Mouse (Mus musculus) subcutaneous adipose tissue, adult 2 months (tissue): ENCODE results near the gene Crygn. TPM values are rescaled to one million over a fixed set of nuclear protein-coding genes. Genes with fewer than 3 reads are reported as not detected.

ENCODE experiments used
- polyA plus RNA-seq: library from polyadenylated mRNA; depleted of rRNA; stranded (reverse); fragments of >200 nt; gene quantifications from 2 replicates; pipeline ENCODE4 v1.2.3, GENCODE M21; 2012; ENCODE audit warnings: low replicate concordance; rRNA removed

Crygn gene
- 0.35 TPM in 1 of 2 replicates, not detected in the other for polyA plus RNA-seq

GRCm38 (mm10) chr5:24757816-24758215 is at the start of gene Crygn:
Gene Crygn (minus strand): TSS chr5:24758008.

GRCm38 (mm10) chr5:24730488-24730871 is 27.3 kb downstream of the Crygn start, which contains the start of gene Wdr86:
Gene Wdr86 (minus strand): TSS chr5:24730727.

Other genes starting within 250 kb of the Crygn start
- gene Gbx1, start 230.8 kb downstream of the Crygn start, polyA plus RNA-seq: 0.03 and 0.12 TPM in 2 replicates
- gene Asb10, start 217.0 kb downstream of the Crygn start, polyA plus RNA-seq: 0.86 and 2.5 TPM in 2 replicates
- 0.04 TPM in 1 of 2 replicates, not detected in the other for gene 4931409K22Rik, start 201.2 kb downstream of the Crygn start, polyA plus RNA-seq
- 47.6 and 66.5 TPM in 2 replicates for gene Abcf2, start 180.5 kb downstream of the Crygn start, polyA plus RNA-seq
- 53.7 and 55.7 TPM in 2 replicates for gene Chpf2, start 171.3 kb downstream of the Crygn start, polyA plus RNA-seq
- 20.1 and 43.3 TPM in 2 replicates for gene Smarcd3, start 133.6 kb downstream of the Crygn start, polyA plus RNA-seq
- 45.0 and 48.6 TPM in 2 replicates for gene Nub1, start 72.5 kb downstream of the Crygn start, polyA plus RNA-seq
- gene Wdr86, start 27.3 kb downstream of the Crygn start, polyA plus RNA-seq: 5.2 and 9.2 TPM in 2 replicates
- gene Rheb, start 84.6 kb upstream of the Crygn start, polyA plus RNA-seq: 36.2 and 37.7 TPM in 2 replicates